Mouse (Mus musculus) c-Kit-positive CD71-positive TER-119-negative erythroid progenitor cells, embryonic 14.5 days (primary cell): ENCODE results near the gene Zfp874a.
"Not testable (repeated sequence)": the region's sequence is repeated elsewhere in the genome, so short reads cannot be mapped to it uniquely, and the experiment has no call there.

Source experiments
- DNase-seq: peaks from one replicate; pipeline ENCODE4 v3.0.0-alpha.2; 2013; ENCODE audit warnings: low read depth

Zfp874a gene

GRCm38 (mm10) chr13:67451172-67452020 is at the start of gene Zfp874a:
Gene Zfp874a, minus strand, starts transcription at chr13:67451624.
- DNase-seq, result peak; percentile 81

- DNase-seq, result no peak
Observed at GRCm38 (mm10) chr13:67500908-67501307, 49.5 kb upstream of the Zfp874a start.

GRCm38 (mm10) chr13:67500084-67500719 is 48.8 kb upstream of the Zfp874a start, which contains the start of gene Zfp58:
Gene Zfp58, minus strand, starts transcription at chr13:67500555.
- peak; percentile 80 for DNase-seq

- no peak for DNase-seq
Observed at GRCm38 (mm10) chr13:67495631-67496030, 44.2 kb upstream of the Zfp874a start.

- peak; percentile 11 for DNase-seq
Observed at GRCm38 (mm10) chr13:67484424-67484811, 33.0 kb upstream of the Zfp874a start.

- peak; percentile 89 for DNase-seq
Observed at GRCm38 (mm10) chr13:67483625-67484423, 32.4 kb upstream of the Zfp874a start, which contains the start of gene Zfp874b. Gene Zfp874b, minus strand, starts transcription at chr13:67484258.

- DNase-seq, result no peak
Observed at GRCm38 (mm10) chr13:67481528-67481927, 30.1 kb upstream of the Zfp874a start.

GRCm38 (mm10) chr13:67469274-67469673 is 17.9 kb upstream of the Zfp874a start:
- no peak for DNase-seq

GRCm38 (mm10) chr13:67463506-67464185 is 12.2 kb upstream of the Zfp874a start:
- not testable (repeated sequence) for DNase-seq

- DNase-seq, result no peak
Observed at GRCm38 (mm10) chr13:67452021-67452309, 541 bp upstream of the Zfp874a start.

- DNase-seq, result not testable (repeated sequence)
Observed at GRCm38 (mm10) chr13:67437095-67437494, 14.3 kb downstream of the Zfp874a start.

- no peak for DNase-seq
Observed at GRCm38 (mm10) chr13:67428116-67428515, 23.3 kb downstream of the Zfp874a start.

GRCm38 (mm10) chr13:67425699-67426098 is 25.7 kb downstream of the Zfp874a start:
- DNase-seq, result not testable (repeated sequence)

GRCm38 (mm10) chr13:67422532-67422931 is 28.9 kb downstream of the Zfp874a start:
- DNase-seq, result not testable (repeated sequence)

GRCm38 (mm10) chr13:67421207-67421857 is 30.1 kb downstream of the Zfp874a start, which contains the start of gene Zfp459:
Gene Zfp459, minus strand, starts transcription at chr13:67421418.
- DNase-seq, result peak; percentile 48

- DNase-seq, result no peak
Observed at GRCm38 (mm10) chr13:67420558-67421206, 30.7 kb downstream of the Zfp874a start.

GRCm38 (mm10) chr13:67416811-67417210 is 34.6 kb downstream of the Zfp874a start:
- no peak for DNase-seq

- DNase-seq, result no peak
Observed at GRCm38 (mm10) chr13:67415759-67416158, 35.7 kb downstream of the Zfp874a start.

- not testable (repeated sequence) for DNase-seq
Observed at GRCm38 (mm10) chr13:67413634-67414033, 37.8 kb downstream of the Zfp874a start.

- peak; percentile 69 for DNase-seq
Observed at GRCm38 (mm10) chr13:67399183-67399903, 52.1 kb downstream of the Zfp874a start, which contains the start of gene Zfp429. Gene Zfp429, minus strand, starts transcription at chr13:67399819.
